Mouse (Mus musculus) cerebellum, adult 9-11 months (tissue): ENCODE measurements around the gene Defa31.
"Not testable (repeated sequence)": the region's sequence is repeated elsewhere in the genome, so short reads cannot be mapped to it uniquely, and the experiment has no call there.

Source experiments
- DNase-seq: peaks from one replicate; pipeline ENCODE4 v3.0.0; 2022

The Defa31 gene

GRCm38 (mm10) chr8:21191314-21191713 lies at the start of gene Defa31:
TSS of gene Defa31 (plus strand) at chr8:21191614.
- DNase-seq, result not testable (repeated sequence)

- not testable (repeated sequence) for DNase-seq
These were observed 29.4 kb upstream of the Defa31 start, which contains the start of gene Defa22 for GRCm38 (mm10) chr8:21161977-21162376. TSS of gene Defa22 (plus strand) at chr8:21162277.

GRCm38 (mm10) chr8:21201261-21201660 lies 9.8 kb downstream of the Defa31 start, which contains the start of gene Gm15293:
TSS of gene Gm15293 (plus strand) at chr8:21201561.
- DNase-seq, result not testable (repeated sequence)
